Mouse (Mus musculus) midbrain, embryonic 12.5 days (tissue): ENCODE measurements at regions not wholly inside any gene's neighbourhood (a gene's known extent, or its start where the extent isn't known, plus 50 kb on each side); places are given as distances from the start of the nearest gene placed in this dataset.

Experiments used
- ATAC-seq: fragments of 200-750 bp; cut with Nextera tagmentation; 2 replicates; pipeline ENCODE4 v1.8.0; 2017; ENCODE audit warnings: low read depth, moderate TSS enrichment, moderate library complexity; ENCODE audit not compliant: low FRiP score
- H3K27ac ChIP-seq: fragments of 300-500 bp; sonication (generic); replicated peaks from 2 replicates; pipeline ENCODE4 v1.5.1; 2016; ENCODE audit warnings: mild to moderate bottlenecking
- H3K27me3 ChIP-seq: fragments of 300-500 bp; sonication (generic); 2 replicates; pipeline ENCODE4 v1.6.1; 2016; ENCODE audit warnings: mild to moderate bottlenecking
- H3K36me3 ChIP-seq: fragments of 300-500 bp; sonication (generic); 2 replicates; pipeline ENCODE4 v1.6.1; 2016
- H3K4me1 ChIP-seq: fragments of 300-500 bp; sonication (generic); 2 replicates; pipeline ENCODE4 v1.6.1; 2016
- H3K4me2 ChIP-seq: fragments of 300-500 bp; sonication (generic); replicated peaks from 2 replicates; pipeline ENCODE4 v1.6.1; 2016; ENCODE audit warnings: mild to moderate bottlenecking, moderate library complexity
- H3K4me3 ChIP-seq: fragments of 300-500 bp; sonication (generic); 2 replicates; pipeline ENCODE4 v1.5.1; 2016; ENCODE audit warnings: mild to moderate bottlenecking
- H3K9ac ChIP-seq: fragments of 300-500 bp; sonication (generic); replicated peaks from 2 replicates; pipeline ENCODE4 v1.6.1; 2016; ENCODE audit warnings: mild to moderate bottlenecking, moderate library complexity
- H3K9me3 ChIP-seq: fragments of 300-500 bp; sonication (generic); 2 replicates; pipeline ENCODE4 v1.6.1; 2016; ENCODE audit warnings: mild to moderate bottlenecking
- WGBS: fragments of 180-500 bp; shearing (Covaris S2); methylation state at CpG from one replicate; pipeline ENCODE4 v1.1.7; 2016; 5-methylcytosine and 5-hydroxymethylcytosine counted together

DNA sequence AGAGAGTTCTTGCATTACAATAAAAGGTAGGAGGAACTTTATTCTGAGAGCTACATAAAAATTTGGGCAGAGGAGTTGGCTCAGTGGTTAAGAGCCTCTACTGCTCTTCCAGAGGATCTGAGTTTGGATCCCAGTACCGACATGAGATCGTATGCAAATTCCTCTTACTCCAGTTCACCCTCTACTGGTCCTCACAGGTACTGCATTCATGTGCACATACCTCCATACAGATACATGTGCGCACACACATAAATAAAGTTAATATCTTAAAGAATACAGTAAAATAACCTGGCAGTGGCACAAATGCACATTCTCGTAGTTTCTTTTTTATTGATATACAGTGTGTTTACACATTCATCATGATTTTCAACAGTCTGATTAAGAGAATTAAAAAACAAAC, 232.4 kb downstream of the Vps13c start:
- H3K4me3 ChIP-seq = no peak overlapping the region
- 89% methylated on average over 4 of the region's 4 CpGs for WGBS
- H3K27me3 ChIP-seq = no peaks in the 10 kb centered on the region
- no peak overlapping the region for H3K27ac ChIP-seq
- no peaks in the 10 kb centered on the region for H3K36me3 ChIP-seq
- H3K9me3 ChIP-seq = no peaks in the 10 kb centered on the region
- no peak for ATAC-seq
- no peaks in the 10 kb centered on the region for H3K4me1 ChIP-seq
- H3K4me2 ChIP-seq = no peak overlapping the region
- no peak overlapping the region for H3K9ac ChIP-seq

DNA sequence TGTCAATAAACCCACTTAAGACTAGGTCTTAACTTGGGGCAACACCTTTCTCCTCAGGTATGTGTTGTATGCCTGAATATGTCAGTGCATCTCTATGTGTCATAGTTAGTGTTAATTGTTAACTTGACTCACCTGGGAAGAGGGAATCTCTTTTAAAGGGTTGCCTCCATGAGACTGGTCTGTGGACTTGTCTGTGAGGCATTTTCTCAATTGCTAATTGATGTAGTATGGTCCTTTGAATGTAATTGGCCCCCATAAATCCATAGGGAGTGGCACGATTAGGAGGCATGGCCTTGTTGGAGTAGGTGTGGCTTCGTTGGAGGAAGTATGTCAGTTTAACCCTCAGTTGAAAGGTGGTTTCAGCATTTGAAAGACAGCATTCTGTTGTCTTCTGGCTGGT, 237.1 kb downstream of the Vps13c start:
- H3K4me1 ChIP-seq = no peaks in the 10 kb centered on the region
- WGBS = 85% methylated on average over 2 of the region's 2 CpGs
- H3K36me3 ChIP-seq = no peaks in the 10 kb centered on the region
- no peak for ATAC-seq
- H3K9ac ChIP-seq = no peak overlapping the region
- no peak overlapping the region for H3K27ac ChIP-seq
- no peak overlapping the region for H3K4me3 ChIP-seq
- H3K9me3 ChIP-seq = no peaks in the 10 kb centered on the region
- no peak overlapping the region for H3K4me2 ChIP-seq
- H3K27me3 ChIP-seq = no peaks in the 10 kb centered on the region

- no peaks in the 10 kb centered on the region for H3K36me3 ChIP-seq
- H3K9me3 ChIP-seq = no peaks in the 10 kb centered on the region
- no peaks in the 10 kb centered on the region for H3K4me1 ChIP-seq
- WGBS = 88% methylated on average over 4 of the region's 4 CpGs
- no peak overlapping the region for H3K4me3 ChIP-seq
- no peak for ATAC-seq
- no peak overlapping the region for H3K27ac ChIP-seq
- no peaks in the 10 kb centered on the region for H3K27me3 ChIP-seq
- no peak overlapping the region for H3K4me2 ChIP-seq
- no peak overlapping the region for H3K9ac ChIP-seq
Measured at GRCm38 (mm10) chr9:68083341-68083740, 243.1 kb downstream of the Vps13c start.

- no peak overlapping the region for H3K4me2 ChIP-seq
- H3K4me3 ChIP-seq = no peak overlapping the region
- H3K9ac ChIP-seq = no peak overlapping the region
- H3K4me1 ChIP-seq = no peaks in the 10 kb centered on the region
- H3K27ac ChIP-seq = no peak overlapping the region
- no peak for ATAC-seq
- H3K36me3 ChIP-seq = no peaks in the 10 kb centered on the region
- H3K27me3 ChIP-seq = no peaks in the 10 kb centered on the region
- 86% methylated on average over 4 of the region's 4 CpGs for WGBS
- H3K9me3 ChIP-seq = no peaks in the 10 kb centered on the region
Measured at GRCm38 (mm10) chr9:68084966-68085365, 244.8 kb downstream of the Vps13c start.

GRCm38 (mm10) chr9:68094561-68094960, 254.4 kb downstream of the Vps13c start:
- Histone ChIP-seq H3K4me1 (no peaks in the 10 kb centered on the region; the same call in 1 of the 2 replicates), H3K27me3 (no peaks in the 10 kb centered on the region), H3K9me3 (no peaks in the 10 kb centered on the region), H3K4me2 (no peak overlapping the region), H3K27ac (no peak overlapping the region), H3K9ac (no peak overlapping the region), H3K36me3 (no peaks in the 10 kb centered on the region), H3K4me3 (no peak overlapping the region)
- 94% methylated on average over 5 of the region's 5 CpGs for WGBS
- no peak for ATAC-seq

DNA sequence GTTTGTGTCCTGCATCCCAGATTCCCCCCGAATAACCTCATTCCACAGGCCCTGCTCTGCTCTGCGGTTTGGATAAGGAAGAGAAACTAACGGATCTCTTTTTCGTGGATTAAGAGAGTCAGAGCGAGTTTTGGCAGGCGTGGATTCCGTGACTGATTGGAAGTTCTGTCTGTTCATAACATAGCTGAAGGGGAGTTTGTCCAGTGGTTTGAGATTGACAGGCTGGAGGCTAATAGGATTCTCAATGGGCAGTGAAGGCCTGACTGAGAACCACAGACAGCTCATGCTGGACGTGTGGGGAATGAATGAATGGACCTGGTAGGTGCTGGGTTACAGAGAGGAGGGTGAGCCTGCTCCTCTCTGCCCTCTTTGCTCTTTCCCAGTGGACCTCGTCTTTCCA, 269.6 kb downstream of the Vps13c start:
- Histone ChIP-seq H3K9ac (no peak overlapping the region), H3K27me3 (no peaks in the 10 kb centered on the region), H3K4me1 (no peaks in the 10 kb centered on the region), H3K36me3 (no peaks in the 10 kb centered on the region), H3K4me2 (no peak overlapping the region), H3K9me3 (no peaks in the 10 kb centered on the region), H3K27ac (no peak overlapping the region), H3K4me3 (no peak overlapping the region)
- ATAC-seq = no peak
- 70% methylated on average over 9 of the region's 9 CpGs for WGBS

- H3K27me3 ChIP-seq = no peaks in the 10 kb centered on the region
- no peak for ATAC-seq
- no peaks in the 10 kb centered on the region for H3K9me3 ChIP-seq
- no peak overlapping the region for H3K4me2 ChIP-seq
- 80% methylated on average over 10 of the region's 10 CpGs for WGBS
- H3K4me1 ChIP-seq = no peaks in the 10 kb centered on the region
- H3K27ac ChIP-seq = no peak overlapping the region
- no peaks in the 10 kb centered on the region for H3K36me3 ChIP-seq
- H3K4me3 ChIP-seq = no peak overlapping the region
- no peak overlapping the region for H3K9ac ChIP-seq
Measured at GRCm38 (mm10) chr9:68115151-68115690, 275.0 kb downstream of the Vps13c start.

DNA sequence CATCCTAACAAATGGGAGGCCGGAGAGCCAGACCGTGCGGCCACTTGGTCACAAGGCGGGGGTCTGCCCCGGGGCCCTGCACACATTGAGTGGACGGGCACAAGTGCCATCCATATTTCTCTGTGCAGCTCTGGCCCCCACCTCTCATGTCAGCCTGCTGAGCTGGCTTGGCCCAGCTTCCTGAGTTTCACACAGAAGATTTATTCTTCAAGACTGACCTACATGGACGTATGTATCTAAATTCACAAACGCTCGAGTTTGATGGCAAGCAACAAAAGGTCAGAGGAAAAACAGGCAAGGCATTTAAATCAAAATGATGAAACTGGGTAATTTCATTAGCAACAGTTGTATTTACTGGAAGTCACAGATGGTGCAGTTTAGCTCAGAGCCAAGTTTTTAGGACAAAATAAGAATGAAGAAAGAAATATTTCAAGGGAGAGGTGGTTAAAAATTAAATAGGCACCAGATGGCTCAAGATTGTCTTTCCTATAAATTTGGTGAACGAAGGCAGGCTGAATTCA, 276.1 kb downstream of the Vps13c start:
- H3K4me3 ChIP-seq = no peak overlapping the region
- H3K27ac ChIP-seq = no peak overlapping the region
- no peak overlapping the region for H3K4me2 ChIP-seq
- H3K9ac ChIP-seq = no peak overlapping the region
- no peaks in the 10 kb centered on the region for H3K4me1 ChIP-seq
- WGBS = 83% methylated on average over 10 of the region's 10 CpGs
- ATAC-seq = no peak
- H3K27me3 ChIP-seq = no peaks in the 10 kb centered on the region
- no peaks in the 10 kb centered on the region for H3K36me3 ChIP-seq
- H3K9me3 ChIP-seq = no peaks in the 10 kb centered on the region

DNA sequence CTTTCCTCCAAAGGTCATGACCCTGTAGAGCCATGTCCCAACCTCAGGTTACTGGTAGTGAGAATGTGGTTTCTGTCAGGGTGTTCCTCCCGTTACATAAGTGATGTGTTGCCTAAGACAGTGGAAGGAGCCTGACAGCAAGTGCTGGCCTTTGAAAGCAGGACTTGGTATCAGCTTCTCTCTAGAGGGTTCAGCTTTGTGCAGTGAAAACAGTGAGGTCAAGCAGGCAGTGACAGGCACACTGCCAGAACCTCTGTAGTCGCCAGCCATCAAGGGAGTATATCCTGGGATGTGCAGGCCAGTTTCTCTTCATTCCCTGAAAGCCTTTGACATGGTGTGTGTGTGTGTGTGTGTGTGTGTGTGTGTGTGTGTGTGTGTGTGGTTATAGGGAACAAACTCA, 278.1 kb downstream of the Vps13c start:
- H3K9me3 ChIP-seq = no peaks in the 10 kb centered on the region
- no peak overlapping the region for H3K9ac ChIP-seq
- H3K4me2 ChIP-seq = no peak overlapping the region
- no peak overlapping the region for H3K27ac ChIP-seq
- H3K36me3 ChIP-seq = no peaks in the 10 kb centered on the region
- WGBS = 82% methylated on average over 2 of the region's 2 CpGs
- no peaks in the 10 kb centered on the region for H3K4me1 ChIP-seq
- no peak for ATAC-seq
- H3K4me3 ChIP-seq = no peak overlapping the region
- H3K27me3 ChIP-seq = no peaks in the 10 kb centered on the region

- H3K4me1 ChIP-seq = no peaks in the 10 kb centered on the region
- H3K27me3 ChIP-seq = no peaks in the 10 kb centered on the region
- 64% methylated on average over 3 of the region's 3 CpGs for WGBS
- H3K9me3 ChIP-seq = no peaks in the 10 kb centered on the region
- H3K4me2 ChIP-seq = no peak overlapping the region
- H3K36me3 ChIP-seq = no peaks in the 10 kb centered on the region
- no peak overlapping the region for H3K27ac ChIP-seq
- ATAC-seq = no peak
- H3K4me3 ChIP-seq = no peak overlapping the region
- no peak overlapping the region for H3K9ac ChIP-seq
Measured at GRCm38 (mm10) chr9:68122266-68122665, 282.1 kb downstream of the Vps13c start.

DNA sequence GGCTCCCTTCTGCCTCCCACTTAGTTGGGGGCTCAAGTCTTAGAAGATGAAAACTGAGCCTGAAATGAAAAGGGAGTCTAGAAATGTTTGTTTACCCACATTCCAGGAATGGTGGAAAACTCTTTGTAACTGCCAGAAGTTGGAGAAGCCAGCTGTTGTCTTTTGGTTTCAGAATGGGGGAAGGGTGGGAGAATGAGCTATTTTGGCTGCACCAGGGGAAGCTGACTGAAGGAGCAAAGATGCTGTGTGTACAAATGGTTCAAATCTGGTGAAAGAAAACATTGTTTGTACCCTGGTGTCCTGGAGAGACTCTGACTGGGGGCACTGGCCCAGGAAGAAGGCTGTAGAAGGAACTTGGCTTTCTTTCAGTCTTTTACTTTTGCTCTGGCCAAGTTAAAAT, 291.1 kb downstream of the Vps13c start:
- Histone ChIP-seq H3K27ac (no peak overlapping the region), H3K4me2 (no peak overlapping the region), H3K36me3 (no peaks in the 10 kb centered on the region), H3K4me3 (no peak overlapping the region), H3K9ac (no peak overlapping the region), H3K9me3 (no peaks in the 10 kb centered on the region), H3K4me1 (0 out of 2 replicates have a peak, but pooled peaks cover 2% of the 10 kb centered on the region), H3K27me3 (no peaks in the 10 kb centered on the region)
- ATAC-seq = no peak

DNA sequence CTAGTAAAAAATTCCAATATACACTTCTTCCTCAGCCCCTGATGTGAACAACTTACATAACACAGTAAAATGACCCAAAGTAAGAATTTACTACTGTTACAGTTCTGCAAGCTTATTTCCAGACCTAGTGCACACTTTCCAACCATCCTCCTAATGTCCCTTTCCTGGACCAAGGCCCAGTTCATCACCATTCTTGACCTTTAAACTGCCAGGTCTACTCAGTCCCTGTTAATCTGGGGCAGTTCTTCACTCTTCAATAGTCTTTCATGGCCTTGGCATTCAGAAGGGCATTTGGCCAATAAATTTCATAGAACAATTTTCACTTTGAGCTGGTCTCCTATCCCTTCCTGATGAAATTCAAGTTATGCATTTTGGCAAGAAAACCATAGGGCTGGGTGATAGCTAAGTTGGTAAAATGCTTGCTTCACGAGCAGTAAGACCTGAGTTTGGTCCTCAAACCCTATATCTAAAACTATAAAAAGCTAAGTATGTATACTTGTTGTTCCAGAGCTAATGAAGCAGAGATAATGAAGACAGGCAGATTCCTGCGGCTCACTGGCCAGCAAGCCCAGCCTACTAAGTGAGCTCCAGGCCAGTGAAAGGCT, 295.4 kb downstream of the Vps13c start:
- no peak overlapping the region for H3K4me3 ChIP-seq
- ATAC-seq = no peak
- H3K27ac ChIP-seq = no peak overlapping the region
- H3K9ac ChIP-seq = no peak overlapping the region
- H3K4me2 ChIP-seq = no peak overlapping the region
- H3K27me3 ChIP-seq = no peaks in the 10 kb centered on the region
- 0 out of 2 replicates have a peak, but pooled peaks cover 2% of the 10 kb centered on the region for H3K4me1 ChIP-seq
- H3K9me3 ChIP-seq = no peaks in the 10 kb centered on the region
- WGBS = 52% methylated on average over 2 of the region's 2 CpGs
- H3K36me3 ChIP-seq = no peaks in the 10 kb centered on the region
